Mouse (Mus musculus) liver, embryonic 14.5 days (tissue): ENCODE data around the gene Inpp5k. TPM values are rescaled to one million over a fixed set of nuclear protein-coding genes. Genes with fewer than 3 reads are reported as not detected.

Experiments used
- ATAC-seq: fragments of 200-750 bp; cut with Nextera tagmentation; 2 replicates; pipeline ENCODE4 v1.8.0; 2017; ENCODE audit warnings: moderate number of reproducible peaks, mild to moderate bottlenecking, moderate library complexity; ENCODE audit not compliant: insufficient read depth
- DNase-seq, 3 experiments: peaks; one replicate each; pipeline ENCODE4 v3.0.0-alpha.2; 2012 to 2013; ENCODE audit warnings: low read depth in 3 of 3, low spot score in 3 of 3
- H3K27ac ChIP-seq: fragments of 300-500 bp; sonication (generic); 2 replicates; pipeline ENCODE4 v1.5.1; 2014; ENCODE audit warnings: moderate library complexity, mild to moderate bottlenecking, control low read depth, inconsistent platforms
- H3K27me3 ChIP-seq: fragments of 300-500 bp; sonication (generic); 2 replicates; pipeline ENCODE4 v1.6.1; 2014; ENCODE audit warnings: mild to moderate bottlenecking, low read length, moderate library complexity; ENCODE audit not compliant: control insufficient read depth, insufficient read depth
- H3K36me3 ChIP-seq: fragments of 300-500 bp; sonication (generic); replicated peaks from 2 replicates; pipeline ENCODE4 v1.6.1; 2014; ENCODE audit warnings: low read depth; ENCODE audit not compliant: control insufficient read depth, insufficient read depth
- H3K4me1 ChIP-seq, 2 experiments: fragments of 200-500 bp in 1 of 2; fragments of 300-500 bp in 1 of 2; sonication (generic) in 1 of 2; replicated peaks; 2 replicates each; pipeline ENCODE4 v1.6.1; 2012 to 2014; ENCODE audit warnings: antibody characterized with exemption in 1 of 2, inconsistent platforms in 1 of 2, low read length in 1 of 2; ENCODE audit not compliant: control insufficient read depth in 2 of 2, insufficient read depth in 2 of 2
- H3K4me2 ChIP-seq: fragments of 300-500 bp; sonication (generic); 2 replicates; pipeline ENCODE4 v1.6.1; 2014; ENCODE audit warnings: low read depth, mild to moderate bottlenecking, control low read depth, moderate library complexity
- H3K4me3 ChIP-seq, 2 experiments: fragments of 200-500 bp in 1 of 2; fragments of 300-500 bp in 1 of 2; sonication (generic) in 1 of 2; 2 replicates each; pipeline ENCODE4 v1.5.1; 2012 to 2014; ENCODE audit warnings: low read depth in 2 of 2, low read length in 2 of 2, mild to moderate bottlenecking in 2 of 2, control low read depth in 1 of 2, inconsistent platforms in 1 of 2, moderate library complexity in 1 of 2; ENCODE audit not compliant: insufficient read depth in 1 of 2
- H3K9ac ChIP-seq: fragments of 300-500 bp; sonication (generic); replicated peaks from 2 replicates; pipeline ENCODE4 v1.6.1; 2014; ENCODE audit warnings: mild to moderate bottlenecking, control low read depth, moderate library complexity
- H3K9me3 ChIP-seq: fragments of 300-500 bp; sonication (generic); 2 replicates; pipeline ENCODE4 v1.6.1; 2016; ENCODE audit warnings: low read length, mixed read lengths; ENCODE audit not compliant: control insufficient read depth
- CTCF ChIP-seq: IDR thresholded peaks from 2 replicates; pipeline ENCODE4 v1.5.1; 2016; ENCODE audit warnings: antibody characterized with exemption, low read depth, control low read depth
- EP300 ChIP-seq: IDR thresholded peaks from 2 replicates; pipeline ENCODE4 v1.6.1; 2016; ENCODE audit warnings: antibody characterized with exemption, low read depth
- WGBS: fragments of 180-500 bp; shearing (Covaris S2); extraction: QIAGEN DNeasy Blood & Tissue Kit; methylation state at CpG from one replicate; pipeline ENCODE4 v1.1.7; 2014; ENCODE audit not compliant: insufficient replicate concordance; 5-methylcytosine and 5-hydroxymethylcytosine counted together
- polyA plus RNA-seq, 2 experiments: library from polyadenylated mRNA; depleted of rRNA in 1 of 2; stranded (reverse) in 1 of 2; unstranded in 1 of 2; fragments of >200 nt; fragmentation: Nextera tagmentation in 1 of 2; extraction: Ambion mirVana in 1 of 2; gene quantifications; 2 replicates each; pipeline versions ENCODE4 v1.2.1 to v1.2.3; 2012 to 2014

Gene Inpp5k
- polyA plus RNA-seq, 2 experiments, result 13.0 to 16.3 TPM

- Histone ChIP-seq H3K9ac (no peak overlapping the region), H3K4me1 (peaks cover 22 to 37% of the 10 kb centered on the region in 2 experiments), H3K9me3 (no peaks in the 10 kb centered on the region), H3K4me3 (no peak overlapping the region), H3K27me3 (no peaks in the 10 kb centered on the region), H3K27ac (no peak overlapping the region), H3K4me2 (no peak overlapping the region), H3K36me3 (no peaks in the 10 kb centered on the region; the same call in 1 of the 2 replicates)
- WGBS, result 28% methylated on average over 4 of the region's 4 CpGs
- no peak for DNase-seq
- ATAC-seq, result no peak
- TF ChIP-seq EP300 (no peak), CTCF (no peak)
Observed at GRCm38 (mm10) chr11:75649155-75649561, 18.4 kb downstream of the Inpp5k start.

GRCm38 (mm10) chr11:75650311-75650710 is 19.5 kb downstream of the Inpp5k start, which contains the start of gene Myo1c:
TSS of gene Myo1c (plus strand) at chr11:75650504.
- peak within 1 kb of the TSS; percentile 96 for H3K4me2 ChIP-seq
- no peaks in the 10 kb centered on the region for H3K9me3 ChIP-seq
- WGBS, result 55% methylated on average over 7 of the region's 7 CpGs
- H3K27ac ChIP-seq, result peak within 1 kb of the TSS; percentile 40
- H3K27me3 ChIP-seq, result no peaks in the 10 kb centered on the region
- DNase-seq (no peak), ATAC-seq (no peak)
- TF ChIP-seq EP300 (no peak), CTCF (no peak)
- H3K36me3 ChIP-seq, result no peaks in the 10 kb centered on the region; the same call in 1 of the 2 replicates
- peak within 1 kb of the TSS; percentile 48 to 85 for H3K4me3 ChIP-seq
- peak within 1 kb of the TSS; percentile 94 for H3K9ac ChIP-seq
- H3K4me1 ChIP-seq, result peaks cover 32 to 48% of the 10 kb centered on the region in 2 experiments

- peak overlapping the region; percentile 40 for H3K27ac ChIP-seq
- peak overlapping the region; percentile 94 for H3K9ac ChIP-seq
- WGBS, result 26% methylated on average over 13 of the region's 13 CpGs
- peak overlapping the region; percentile 96 for H3K4me2 ChIP-seq
- DNase-seq (no peak), ATAC-seq (no peak)
- H3K4me1 ChIP-seq, result peaks cover 35 to 50% of the 10 kb centered on the region in 2 experiments
- H3K4me3 ChIP-seq, result peak overlapping the region; percentile 48 to 85
- H3K9me3 ChIP-seq, result no peaks in the 10 kb centered on the region
- TF ChIP-seq CTCF, result no peak
- no peak for TF ChIP-seq EP300
- no peaks in the 10 kb centered on the region for H3K27me3 ChIP-seq
- no peaks in the 10 kb centered on the region for H3K36me3 ChIP-seq
Observed at GRCm38 (mm10) chr11:75650958-75651425, 20.2 kb downstream of the Inpp5k start.

- H3K27me3 ChIP-seq, result no peaks in the 10 kb centered on the region
- H3K9ac ChIP-seq, result peak overlapping the region; percentile 94
- WGBS, result under 1% methylated on average over 54 of the region's 54 CpGs
- DNase-seq (peak; percentile 64 to 69 (median 66)), ATAC-seq (peak; percentile 81)
- peak overlapping the region; percentile 84 to 85 for H3K4me3 ChIP-seq
- H3K27ac ChIP-seq, result peak overlapping the region; percentile 85
- H3K36me3 ChIP-seq, result no peaks in the 10 kb centered on the region
- H3K4me1 ChIP-seq, result peaks cover 40 to 54% of the 10 kb centered on the region in 2 experiments
- no peaks in the 10 kb centered on the region for H3K9me3 ChIP-seq
- peak overlapping the region; percentile 96 for H3K4me2 ChIP-seq
- TF ChIP-seq CTCF, result peak; percentile 21; the same call in 1 of the 2 replicates
- no peak for TF ChIP-seq EP300
Observed at GRCm38 (mm10) chr11:75651426-75652221, 20.8 kb downstream of the Inpp5k start.

GRCm38 (mm10) chr11:75652222-75652941 is 21.6 kb downstream of the Inpp5k start:
- Histone ChIP-seq H3K27ac (no peak overlapping the region), H3K4me1 (peaks cover 40 to 54% of the 10 kb centered on the region in 2 experiments), H3K36me3 (no peaks in the 10 kb centered on the region), H3K4me3 (peak overlapping the region; percentile 84 to 85), H3K27me3 (no peaks in the 10 kb centered on the region), H3K9ac (peak overlapping the region; percentile 94), H3K4me2 (peak overlapping the region; percentile 96), H3K9me3 (no peaks in the 10 kb centered on the region)
- no peak for TF ChIP-seq EP300
- TF ChIP-seq CTCF, result peak; percentile 18; the same call in 1 of the 2 replicates
- DNase-seq, result no peak
- 25% methylated on average over 20 of the region's 20 CpGs for WGBS
- ATAC-seq, result no peak
